Mouse (Mus musculus) forebrain, embryonic 16.5 days (tissue): Measurements from ENCODE around the gene Igsf23. TPM values are rescaled to one million over a fixed set of nuclear protein-coding genes. Genes with fewer than 3 reads are reported as not detected.
"Not testable (repeated sequence)": the region's sequence is repeated elsewhere in the genome, so short reads cannot be mapped to it uniquely, and the experiment has no call there.

ENCODE experiments used
- ATAC-seq: fragments of 200-750 bp; cut with Nextera tagmentation; 2 replicates; pipeline ENCODE4 v1.8.0; 2017; ENCODE audit warnings: mild to moderate bottlenecking, moderate library complexity
- H3K27ac ChIP-seq: fragments of 300-500 bp; sonication (generic); 2 replicates; pipeline ENCODE4 v1.5.1; 2014; ENCODE audit warnings: low read length, control low read depth
- H3K27me3 ChIP-seq: fragments of 300-500 bp; sonication (generic); replicated peaks from 2 replicates; pipeline ENCODE4 v1.6.1; 2014; ENCODE audit warnings: low read length; ENCODE audit not compliant: control insufficient read depth, insufficient read depth
- H3K36me3 ChIP-seq: fragments of 300-500 bp; sonication (generic); 2 replicates; pipeline ENCODE4 v1.6.1; 2014; ENCODE audit not compliant: control insufficient read depth, insufficient read depth
- H3K4me1 ChIP-seq: fragments of 300-500 bp; sonication (generic); replicated peaks from 2 replicates; pipeline ENCODE4 v1.6.1; 2014; ENCODE audit warnings: low read length; ENCODE audit not compliant: control insufficient read depth, insufficient read depth
- H3K4me2 ChIP-seq: fragments of 300-500 bp; sonication (generic); 2 replicates; pipeline ENCODE4 v1.6.1; 2014; ENCODE audit warnings: mild to moderate bottlenecking, low read length, control low read depth
- H3K4me3 ChIP-seq: fragments of 300-500 bp; sonication (generic); replicated peaks from 2 replicates; pipeline ENCODE4 v1.5.1; 2014; ENCODE audit warnings: mild to moderate bottlenecking, low read length, control low read depth
- H3K9ac ChIP-seq: fragments of 300-500 bp; sonication (generic); replicated peaks from 2 replicates; pipeline ENCODE4 v1.6.1; 2014; ENCODE audit warnings: low read depth, low read length, control low read depth
- H3K9me3 ChIP-seq: fragments of 300-500 bp; sonication (generic); 2 replicates; pipeline ENCODE4 v1.6.1; 2016; ENCODE audit warnings: low read length; ENCODE audit not compliant: control insufficient read depth
- WGBS: fragments of 180-500 bp; shearing (Covaris S2); extraction: QIAGEN DNeasy Blood & Tissue Kit; methylation state at CpG from one replicate; pipeline ENCODE4 v1.1.7; 2014; 5-methylcytosine and 5-hydroxymethylcytosine counted together
- polyA plus RNA-seq: library from polyadenylated mRNA; unstranded; fragments of >200 nt; fragmentation: Nextera tagmentation; extraction: Ambion mirVana; gene quantifications from 2 replicates; pipeline ENCODE4 v1.2.1, GENCODE M21; 2015

The Igsf23 gene
- not detected in 2 replicates for polyA plus RNA-seq

DNA sequence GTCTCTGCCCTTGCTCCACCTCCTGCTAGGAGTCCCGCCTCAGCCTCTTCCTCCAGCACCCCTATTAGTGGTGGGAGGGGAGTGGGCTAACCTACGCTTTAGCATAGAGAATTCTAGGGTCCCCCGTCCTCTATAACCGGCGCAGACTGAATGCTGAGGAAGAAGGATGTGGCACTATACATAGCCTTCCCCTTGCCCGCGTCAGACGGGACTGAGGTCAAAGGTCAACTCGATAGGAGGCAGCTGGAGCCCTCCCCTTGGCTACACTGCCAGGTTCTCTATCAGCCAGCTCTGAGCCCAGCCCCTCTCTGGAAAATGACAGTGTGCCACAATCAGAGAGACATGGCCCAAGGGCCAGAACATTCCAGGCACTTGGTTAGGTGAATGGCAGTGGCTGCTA, at the start of gene Igsf23:
Gene Igsf23, minus strand, starts transcription at position 168 of the 400 bp plus-strand sequence.
- no peaks in the 10 kb centered on the region for H3K9me3 ChIP-seq
- WGBS, result 57% methylated on average over 9 of the region's 9 CpGs
- H3K27ac ChIP-seq, result no peak within 1 kb of the TSS

GRCm38 (mm10) chr7:19996721-19997120, 46.2 kb upstream of the Igsf23 start:
- 63% methylated on average over 3 of the region's 3 CpGs for WGBS
- H3K9ac ChIP-seq, H3K27me3 ChIP-seq, H3K4me1 ChIP-seq, H3K4me2 ChIP-seq, H3K27ac ChIP-seq, H3K4me3 ChIP-seq, H3K36me3 ChIP-seq, ATAC-seq: not testable (repeated sequence)
- H3K9me3 ChIP-seq, result peaks cover 11% of the 10 kb centered on the region; the same call in 1 of the 2 replicates

More for the DNA sequence above, at the start of gene Igsf23:
- H3K4me3 ChIP-seq, result no peak within 1 kb of the TSS
- H3K4me1 ChIP-seq, result no peaks in the 10 kb centered on the region
- ATAC-seq, result no peak
- no peak within 1 kb of the TSS for H3K9ac ChIP-seq
- H3K36me3 ChIP-seq, result no peaks in the 10 kb centered on the region
- H3K4me2 ChIP-seq, result no peak within 1 kb of the TSS
- H3K27me3 ChIP-seq, result no peaks in the 10 kb centered on the region

DNA sequence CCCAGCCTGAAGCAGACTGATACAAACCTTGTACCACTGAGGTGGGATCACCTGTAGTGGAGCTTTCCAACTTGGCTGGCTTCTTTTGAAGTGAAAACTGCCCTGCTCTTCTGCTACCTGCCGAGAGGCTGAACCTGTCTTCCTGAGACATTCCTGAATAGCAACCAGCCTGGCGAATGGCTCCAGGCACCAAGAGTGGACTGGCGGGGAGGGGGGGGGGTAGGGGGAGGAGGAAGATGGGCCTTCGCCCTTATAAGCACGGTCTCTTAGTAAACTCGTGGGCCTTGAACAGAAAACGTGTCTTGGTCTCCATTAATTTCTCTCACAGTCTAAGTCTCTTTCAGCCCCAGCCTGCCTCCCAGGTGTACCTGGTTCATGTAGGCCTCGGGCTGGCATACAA, 40.6 kb upstream of the Igsf23 start, which contains the start of gene Nlrp9b:
Gene Nlrp9b, plus strand, starts transcription at position 301 of the 400 bp plus-strand sequence.
- not testable (repeated sequence) for H3K36me3 ChIP-seq, H3K9me3 ChIP-seq, H3K9ac ChIP-seq, H3K27ac ChIP-seq, ATAC-seq, H3K4me1 ChIP-seq, H3K4me2 ChIP-seq, H3K4me3 ChIP-seq, H3K27me3 ChIP-seq
- 69% methylated on average over 7 of the region's 8 CpGs for WGBS

GRCm38 (mm10) chr7:19971516-19971915, 21.0 kb upstream of the Igsf23 start:
- no peaks in the 10 kb centered on the region; the same call in 1 of the 2 replicates for H3K9me3 ChIP-seq
- ATAC-seq, result no peak
- WGBS, result 95% methylated on average over 4 of the region's 4 CpGs
- H3K9ac ChIP-seq, result no peak overlapping the region
- H3K4me2 ChIP-seq, result no peak overlapping the region
- no peaks in the 10 kb centered on the region for H3K36me3 ChIP-seq
- no peak overlapping the region for H3K27ac ChIP-seq
- no peaks in the 10 kb centered on the region for H3K4me1 ChIP-seq
- no peak overlapping the region for H3K4me3 ChIP-seq
- H3K27me3 ChIP-seq, result no peaks in the 10 kb centered on the region

DNA sequence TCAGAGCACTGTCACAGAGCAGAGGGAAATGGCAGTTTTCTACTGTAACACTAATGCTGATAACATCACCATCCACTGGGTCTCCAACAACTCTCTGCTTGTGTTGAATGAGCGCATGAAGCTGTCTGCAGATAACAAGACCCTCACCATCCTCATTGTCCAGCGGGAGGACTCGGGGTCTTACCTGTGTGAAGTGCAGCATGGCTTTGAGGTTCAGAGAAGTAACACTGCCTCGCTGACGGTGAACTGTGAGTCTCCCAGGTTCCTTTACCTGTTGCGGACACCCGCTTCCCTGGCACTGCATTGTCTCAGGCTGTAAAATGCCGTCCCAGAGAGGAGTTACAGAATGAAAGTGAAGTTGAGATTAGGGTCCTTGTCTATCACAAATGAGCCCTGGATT, 19.6 kb upstream of the Igsf23 start:
- no peak for ATAC-seq
- H3K9me3 ChIP-seq, result no peaks in the 10 kb centered on the region; the same call in 1 of the 2 replicates
- 95% methylated on average over 8 of the region's 8 CpGs for WGBS
- no peak overlapping the region for H3K27ac ChIP-seq
- H3K36me3 ChIP-seq, result no peaks in the 10 kb centered on the region
- H3K27me3 ChIP-seq, result no peaks in the 10 kb centered on the region
- no peaks in the 10 kb centered on the region for H3K4me1 ChIP-seq
- no peak overlapping the region for H3K9ac ChIP-seq
- no peak overlapping the region for H3K4me2 ChIP-seq
- no peak overlapping the region for H3K4me3 ChIP-seq

- 91% methylated on average over 4 of the region's 4 CpGs for WGBS
- Histone ChIP-seq H3K4me2 (no peak overlapping the region), H3K4me1 (no peaks in the 10 kb centered on the region), H3K9me3 (no peaks in the 10 kb centered on the region; the same call in 1 of the 2 replicates), H3K36me3 (no peaks in the 10 kb centered on the region), H3K27me3 (no peaks in the 10 kb centered on the region), H3K4me3 (no peak overlapping the region), H3K9ac (no peak overlapping the region), H3K27ac (no peak overlapping the region)
- ATAC-seq, result no peak
Observed at GRCm38 (mm10) chr7:19969541-19970090, 19.1 kb upstream of the Igsf23 start.

DNA sequence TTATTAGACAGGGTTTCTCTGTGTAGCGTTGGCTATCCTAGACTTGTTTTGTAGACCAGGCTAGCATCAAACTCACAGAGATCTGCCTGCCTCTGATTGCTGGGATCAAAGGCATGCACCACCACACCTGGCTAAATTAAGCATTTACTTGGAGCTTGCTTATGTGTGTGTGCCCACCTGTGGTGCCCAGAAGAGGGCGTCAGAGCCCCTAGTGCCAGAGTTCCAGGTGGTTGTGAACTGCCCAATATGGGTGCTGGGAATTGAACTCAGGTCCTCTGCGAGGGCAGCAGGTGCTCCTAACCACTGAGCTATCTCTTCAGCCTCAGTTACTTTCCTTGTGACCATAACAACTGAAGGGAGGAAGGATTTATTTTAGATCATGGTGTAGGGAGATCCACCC, 18.6 kb upstream of the Igsf23 start:
- no peak for ATAC-seq
- Histone ChIP-seq H3K36me3 (no peaks in the 10 kb centered on the region), H3K4me3 (no peak overlapping the region), H3K27ac (no peak overlapping the region), H3K4me2 (no peak overlapping the region), H3K4me1 (no peaks in the 10 kb centered on the region), H3K27me3 (no peaks in the 10 kb centered on the region), H3K9ac (no peak overlapping the region), H3K9me3 (no peaks in the 10 kb centered on the region; the same call in 1 of the 2 replicates)
- 76% methylated on average over 3 of the region's 3 CpGs for WGBS

GRCm38 (mm10) chr7:19964985-19965579, 14.5 kb upstream of the Igsf23 start, which contains the start of gene Ceacam20:
Gene Ceacam20, plus strand, starts transcription at chr7:19965412.
- H3K27me3 ChIP-seq, result no peaks in the 10 kb centered on the region
- WGBS, result 78% methylated on average over 7 of the region's 7 CpGs
- H3K4me2 ChIP-seq, result no peak within 1 kb of the TSS

GRCm38 (mm10) chr7:19962423-19962822, 11.9 kb upstream of the Igsf23 start:
- Histone ChIP-seq H3K4me2 (no peak overlapping the region), H3K9me3 (no peaks in the 10 kb centered on the region), H3K27ac (no peak overlapping the region), H3K4me1 (no peaks in the 10 kb centered on the region), H3K36me3 (no peaks in the 10 kb centered on the region), H3K4me3 (no peak overlapping the region), H3K27me3 (no peaks in the 10 kb centered on the region), H3K9ac (no peak overlapping the region)
- 60% methylated on average over 1 of the region's 1 CpGs for WGBS
- ATAC-seq, result no peak

More at GRCm38 (mm10) chr7:19964985-19965579, 14.5 kb upstream of the Igsf23 start, which contains the start of gene Ceacam20:
- no peak within 1 kb of the TSS for H3K27ac ChIP-seq
- H3K36me3 ChIP-seq, result no peaks in the 10 kb centered on the region
- H3K4me1 ChIP-seq, result no peaks in the 10 kb centered on the region
- H3K4me3 ChIP-seq, result no peak within 1 kb of the TSS
- H3K9me3 ChIP-seq, result no peaks in the 10 kb centered on the region
- ATAC-seq, result no peak
- no peak within 1 kb of the TSS for H3K9ac ChIP-seq
